Comparison of ENCODE assay signal across 10 mouse cellular contexts in genomic region chr19:10634872-10635318, GRCm38 (mm10). TPM values are rescaled to one million over a fixed set of nuclear protein-coding genes. Genes with fewer than 3 reads are reported as not detected.
DNase-seq lines count a peak whose midpoint lies in the region; ATAC-seq and TF ChIP-seq lines count a peak whose summit lies in the region.
"Had no signal": no experiment of that assay in that cellular context is flagged by ENCODE, and none has a peak within 500 bp of the region (broad histone marks: within the 10 kb centered on the region; RNA-seq: fewer than 3 reads in every experiment).

No protein-coding gene starts in this region.

- H3K36me3 ChIP-seq in ES-Bruce4 (ENCODE audit: control insufficient read depth, insufficient read depth, low read length, poor library complexity, severe bottlenecking) = peaks cover under 1% of the 10 kb centered on the region; the same call in 1 of the 2 replicates
- peaks cover 17% of the 10 kb centered on the region for H3K36me3 ChIP-seq in forebrain, embryonic 12.5 days (replicated peaks)
- H3K36me3 ChIP-seq in liver, embryonic 13.5 days = peaks cover 21% of the 10 kb centered on the region
- H3K36me3 ChIP-seq in neural tube, embryonic 11.5 days (ENCODE audit: control insufficient read depth, insufficient read depth, low read length) = peaks cover 2% of the 10 kb centered on the region; the same call in 1 of the 2 replicates
- H3K36me3 ChIP-seq in testis, adult 2 months (ENCODE audit: control insufficient read depth, insufficient read depth, low read length) = no peaks in the 10 kb centered on the region

- no peaks in the 10 kb centered on the region for H3K9me3 ChIP-seq in ES-Bruce4 (replicated peaks; ENCODE audit: control insufficient read depth, insufficient read depth, low read length, poor library complexity, severe bottlenecking)
- no peaks in the 10 kb centered on the region for H3K9me3 ChIP-seq in forebrain, embryonic 12.5 days
- H3K9me3 ChIP-seq in liver, embryonic 13.5 days (replicated peaks) = no peaks in the 10 kb centered on the region
- H3K9me3 ChIP-seq in neural tube, embryonic 11.5 days (ENCODE audit: control insufficient read depth, low read length) = no peaks in the 10 kb centered on the region
- H3K9me3 ChIP-seq: G1E had no signal

- ATAC-seq in forebrain, embryonic 12.5 days (ENCODE audit: low FRiP score) = peak; percentile 79
- peak; percentile 89 for ATAC-seq in liver, embryonic 13.5 days (ENCODE audit: low read depth)
- peak; percentile 53 for ATAC-seq in neural tube, embryonic 11.5 days (ENCODE audit: insufficient read depth, low FRiP score, low TSS enrichment)

- no peaks in the 10 kb centered on the region for H3K27me3 ChIP-seq in ES-Bruce4 (ENCODE audit: control insufficient read depth, insufficient read depth, low read length, poor library complexity, severe bottlenecking)
- peaks cover 11% of the 10 kb centered on the region for H3K27me3 ChIP-seq in forebrain, embryonic 12.5 days
- H3K27me3 ChIP-seq in liver, embryonic 13.5 days = no peaks in the 10 kb centered on the region
- peaks cover 3% of the 10 kb centered on the region; the same call in 1 of the 2 replicates for H3K27me3 ChIP-seq in neural tube, embryonic 11.5 days (ENCODE audit: control insufficient read depth, insufficient read depth, low read length)
- no peaks in the 10 kb centered on the region for H3K27me3 ChIP-seq in testis, adult 2 months (ENCODE audit: control insufficient read depth, insufficient read depth, low read length)

- H3K4me1 ChIP-seq in ES-Bruce4 (ENCODE audit: control insufficient read depth, insufficient read depth, low read length) = no peaks in the 10 kb centered on the region
- peaks cover 16% of the 10 kb centered on the region for H3K4me1 ChIP-seq in forebrain, embryonic 12.5 days
- peaks cover 58% of the 10 kb centered on the region for H3K4me1 ChIP-seq in liver, embryonic 13.5 days (replicated peaks)
- H3K4me1 ChIP-seq in neural tube, embryonic 11.5 days (ENCODE audit: control insufficient read depth, insufficient read depth, low read length) = peaks cover 10% of the 10 kb centered on the region
- H3K4me1 ChIP-seq in testis, adult 2 months (ENCODE audit: control insufficient read depth, insufficient read depth, low read length) = peaks cover 8% of the 10 kb centered on the region

- peak overlapping the region; percentile 63 for H3K4me3 ChIP-seq in ES-Bruce4 (ENCODE audit: low read depth, low read length)
- H3K4me3 ChIP-seq in forebrain, embryonic 12.5 days (replicated peaks) = peak overlapping the region; percentile 40
- peak overlapping the region; percentile 65 for H3K4me3 ChIP-seq in liver, embryonic 13.5 days (replicated peaks)
- peak overlapping the region; percentile 36 for H3K4me3 ChIP-seq in neural tube, embryonic 11.5 days (ENCODE audit: low read depth, low read length)
- H3K4me3 ChIP-seq in testis, adult 2 months (ENCODE audit: control insufficient read depth, low read depth, low read length) = peak overlapping the region; percentile 17
- H3K4me3 ChIP-seq: myocyte had no signal

- H3K4me2 ChIP-seq in forebrain, embryonic 12.5 days = peak overlapping the region; percentile 87
- peak overlapping the region; percentile 94 for H3K4me2 ChIP-seq in liver, embryonic 13.5 days
- H3K4me2 ChIP-seq in neural tube, embryonic 11.5 days (ENCODE audit: low read depth) = peak overlapping the region; percentile 69

- DNase-seq in c-Kit-positive CD71-positive TER-119-positive erythroid progenitor cells, embryonic 14.5 days (ENCODE audit: low spot score) = peak; percentile 57
- DNase-seq in heart, postnatal 25 days (ENCODE audit: low spot score) = peak; percentile 16
- peak; percentile 72 to 82 for DNase-seq in kidney, postnatal 4 days
- DNase-seq in liver, embryonic 13.5 days = peak; percentile 72
- DNase-seq in neural tube, embryonic 11.5 days (ENCODE audit: low spot score) = peak; percentile 63

- 4% methylated on average over 21 of the region's 21 CpGs for WGBS in forebrain, embryonic 12.5 days
- WGBS in liver, embryonic 13.5 days (ENCODE audit: insufficient replicate concordance) = 4% methylated on average over 21 of the region's 21 CpGs
- WGBS in neural tube, embryonic 11.5 days = 6% methylated on average over 21 of the region's 21 CpGs

- intact Hi-C loops in heart, postnatal 25 days (cut with DNase I) = no loop called here

- TF ChIP-seq CTCF in ES-Bruce4 (IDR thresholded peaks at IDR 0.05; ENCODE audit: low read depth, low read length) = no peak
- no peak for TF ChIP-seq CTCF in testis, adult 2 months (IDR thresholded peaks at IDR 0.05; ENCODE audit: control insufficient read depth, insufficient read depth, insufficient replicate concordance, low read depth, low read length)

- no peak for TF ChIP-seq EP300 in ES-Bruce4 (IDR thresholded peaks at IDR 0.05; ENCODE audit: insufficient read depth, low read depth, low read length)

- no peak overlapping the region for H3K27ac ChIP-seq in ES-Bruce4 (ENCODE audit: insufficient read depth, low read length)
- H3K27ac ChIP-seq in forebrain, embryonic 12.5 days = no peak overlapping the region
- peak overlapping the region; percentile 78 for H3K27ac ChIP-seq in liver, embryonic 13.5 days
- H3K27ac ChIP-seq in neural tube, embryonic 11.5 days (ENCODE audit: low read depth, low read length) = no peak overlapping the region
- no peak overlapping the region for H3K27ac ChIP-seq in testis, adult 2 months (ENCODE audit: control insufficient read depth, insufficient read depth, low read depth, low read length)

- TF ChIP-seq POLR2A in ES-Bruce4 (IDR thresholded peaks at IDR 0.05; ENCODE audit: insufficient read depth, low read length) = no peak
- TF ChIP-seq POLR2A in testis, adult 2 months (IDR thresholded peaks at IDR 0.05; ENCODE audit: control insufficient read depth, low read depth, low read length) = no peak

- no peak overlapping the region for H3K9ac ChIP-seq in ES-Bruce4 (ENCODE audit: low read depth, poor library complexity, severe bottlenecking)
- H3K9ac ChIP-seq in forebrain, embryonic 12.5 days = peak overlapping the region; percentile 70
- H3K9ac ChIP-seq in liver, embryonic 13.5 days = peak overlapping the region; percentile 81
- H3K9ac ChIP-seq in neural tube, embryonic 11.5 days (ENCODE audit: low read length) = peak overlapping the region; percentile 56

RNA-seq across cellular contexts. Expression of gene Vwce, which starts 0.9 kb away (rescaled TPM):
- 1.9 and 2.0 TPM in 2 replicates for polyA plus RNA-seq in ES-Bruce4 (2011; ENCODE audit: insufficient read depth, insufficient read length, low read depth, missing spikeins)
- 0.44 and 0.45 TPM in 2 replicates for polyA plus RNA-seq in forebrain, embryonic 12.5 days (2016; fragmentation: Nextera tagmentation; extraction: Ambion mirVana)
- not detected for total RNA-seq in heart, postnatal 25 days (2021)
- 5.3 and 5.8 TPM in 2 replicates for polyA plus RNA-seq in liver, embryonic 13.5 days (2015; fragmentation: Nextera tagmentation; extraction: Ambion mirVana)
- 0.34 TPM in 2 replicates for polyA plus RNA-seq in neural tube, embryonic 11.5 days (2014; fragmentation: Nextera tagmentation; extraction: Ambion mirVana)
- 1.3 and 2.2 TPM in 2 replicates for polyA plus RNA-seq in testis, adult 2 months (2012; rRNA removed)

RNA-seq across cellular contexts. Expression of gene Tkfc, which starts 29.4 kb away (rescaled TPM):
- 28.1 and 29.0 TPM in 2 replicates for polyA plus RNA-seq in ES-Bruce4 (2011; ENCODE audit: insufficient read depth, insufficient read length, low read depth, missing spikeins)
- polyA plus RNA-seq in forebrain, embryonic 12.5 days (2016; fragmentation: Nextera tagmentation; extraction: Ambion mirVana) = 20.5 and 22.9 TPM in 2 replicates
- total RNA-seq in heart, postnatal 25 days (2021) = 1 to 10 TPM; 9.1 to 9.3 TPM
- polyA plus RNA-seq in liver, embryonic 13.5 days (2015; fragmentation: Nextera tagmentation; extraction: Ambion mirVana) = 9.4 and 10.8 TPM in 2 replicates
- 21.2 and 22.7 TPM in 2 replicates for polyA plus RNA-seq in neural tube, embryonic 11.5 days (2014; fragmentation: Nextera tagmentation; extraction: Ambion mirVana)
- 166 and 174 TPM in 2 replicates for polyA plus RNA-seq in testis, adult 2 months (2012; rRNA removed)

RNA-seq across cellular contexts. Expression of gene Ddb1, which starts 29.8 kb away (rescaled TPM):
- polyA plus RNA-seq in ES-Bruce4 (2011; ENCODE audit: insufficient read depth, insufficient read length, low read depth, missing spikeins) = 876 and 913 TPM in 2 replicates
- 389 and 413 TPM in 2 replicates for polyA plus RNA-seq in forebrain, embryonic 12.5 days (2016; fragmentation: Nextera tagmentation; extraction: Ambion mirVana)
- 100 to 1,000 TPM; 154 to 166 TPM for total RNA-seq in heart, postnatal 25 days (2021)
- 156 and 177 TPM in 2 replicates for polyA plus RNA-seq in liver, embryonic 13.5 days (2015; fragmentation: Nextera tagmentation; extraction: Ambion mirVana)
- 442 and 460 TPM in 2 replicates for polyA plus RNA-seq in neural tube, embryonic 11.5 days (2014; fragmentation: Nextera tagmentation; extraction: Ambion mirVana)
- polyA plus RNA-seq in testis, adult 2 months (2012; rRNA removed) = 91.2 and 95.5 TPM in 2 replicates

RNA-seq across cellular contexts. Expression of gene Pga5, which starts 43.0 kb away (rescaled TPM):
- 2.9 and 4.1 TPM in 2 replicates for polyA plus RNA-seq in ES-Bruce4 (2011; ENCODE audit: insufficient read depth, insufficient read length, low read depth, missing spikeins)
- not detected in 2 replicates for polyA plus RNA-seq in forebrain, embryonic 12.5 days (2016; fragmentation: Nextera tagmentation; extraction: Ambion mirVana)
- not detected for total RNA-seq in heart, postnatal 25 days (2021)
- not detected in 2 replicates for polyA plus RNA-seq in liver, embryonic 13.5 days (2015; fragmentation: Nextera tagmentation; extraction: Ambion mirVana)
- not detected in 2 replicates for polyA plus RNA-seq in neural tube, embryonic 11.5 days (2014; fragmentation: Nextera tagmentation; extraction: Ambion mirVana)
- polyA plus RNA-seq in testis, adult 2 months (2012; rRNA removed) = 0.10 and 0.20 TPM in 2 replicates

RNA-seq across cellular contexts. Expression of gene Vps37c, which starts 53.6 kb away (rescaled TPM):
- 11.5 and 12.3 TPM in 2 replicates for polyA plus RNA-seq in ES-Bruce4 (2011; ENCODE audit: insufficient read depth, insufficient read length, low read depth, missing spikeins)
- polyA plus RNA-seq in forebrain, embryonic 12.5 days (2016; fragmentation: Nextera tagmentation; extraction: Ambion mirVana) = 32.5 and 35.2 TPM in 2 replicates
- total RNA-seq in heart, postnatal 25 days (2021) = 10 to 100 TPM; 21.1 to 21.8 TPM
- polyA plus RNA-seq in liver, embryonic 13.5 days (2015; fragmentation: Nextera tagmentation; extraction: Ambion mirVana) = 10.4 and 12.1 TPM in 2 replicates
- polyA plus RNA-seq in neural tube, embryonic 11.5 days (2014; fragmentation: Nextera tagmentation; extraction: Ambion mirVana) = 34.3 and 34.4 TPM in 2 replicates
- 29.0 and 33.6 TPM in 2 replicates for polyA plus RNA-seq in testis, adult 2 months (2012; rRNA removed)

Comparison
In these comparisons a context has a peak if more than half of its experiments do, and no peak if none do; other contexts are left out.
1. DNase-seq: peak in every context shown above with its lines; median percentile 77 in kidney, postnatal 4 days; 72 in liver, embryonic 13.5 days; 63 in neural tube, embryonic 11.5 days; 57 in c-Kit-positive CD71-positive TER-119-positive erythroid progenitor cells, embryonic 14.5 days; 16 in heart, postnatal 25 days.